Mouse (Mus musculus) kidney, adult 2 months (tissue): ENCODE results near the gene Hypk. TPM values are rescaled to one million over a fixed set of nuclear protein-coding genes. Genes with fewer than 3 reads are reported as not detected.

Experiments
- DNase-seq: peaks from one replicate; pipeline ENCODE4 v3.0.0; 2021
- H3K27ac ChIP-seq: fragments of 200-500 bp; 2 replicates; pipeline ENCODE4 v1.5.1; 2012; ENCODE audit warnings: low read depth, low read length, control low read depth, inconsistent platforms; ENCODE audit not compliant: insufficient read depth
- H3K27me3 ChIP-seq: fragments of 200-500 bp; replicated peaks from 2 replicates; pipeline ENCODE4 v1.6.1; 2012; ENCODE audit warnings: mild to moderate bottlenecking, moderate library complexity, low read length, inconsistent platforms; ENCODE audit not compliant: control insufficient read depth, insufficient read depth
- H3K36me3 ChIP-seq: fragments of 200-500 bp; 2 replicates; pipeline ENCODE4 v1.6.1; 2012; ENCODE audit warnings: mild to moderate bottlenecking, moderate library complexity, low read length, inconsistent platforms; ENCODE audit not compliant: control insufficient read depth, insufficient read depth
- H3K4me1 ChIP-seq: fragments of 200-500 bp; 2 replicates; pipeline ENCODE4 v1.6.1; 2011; ENCODE audit warnings: low read length; ENCODE audit not compliant: control insufficient read depth, insufficient read depth
- H3K4me3 ChIP-seq: fragments of 200-500 bp; 2 replicates; pipeline ENCODE4 v1.5.1; 2011; ENCODE audit warnings: mild to moderate bottlenecking, low read depth, low read length, control low read depth; ENCODE audit not compliant: insufficient read depth
- CTCF ChIP-seq: fragments of 200-500 bp; conservative IDR thresholded peaks from 2 replicates; pipeline ENCODE4 v1.5.1; 2011; ENCODE audit warnings: low read depth, mild to moderate bottlenecking, control low read depth, low read length, moderate library complexity, mixed read lengths; ENCODE audit not compliant: insufficient read depth, insufficient read length
- POLR2A ChIP-seq: fragments of 200-500 bp; IDR thresholded peaks from one replicate; pipeline ENCODE4 v1.6.1; 2011; ENCODE audit warnings: low read depth, low read length, control low read depth
- WGBS: fragments of 180-500 bp; shearing (Covaris S2); methylation state at CpG from one replicate; pipeline ENCODE4 v1.1.7; 2018; 5-methylcytosine and 5-hydroxymethylcytosine counted together
- polyA plus RNA-seq: library from polyadenylated mRNA; depleted of rRNA; stranded (reverse); fragments of >200 nt; gene quantifications from 2 replicates; pipeline ENCODE4 v1.2.3, GENCODE M21; 2012

Gene Hypk
- polyA plus RNA-seq, 1 experiment: 6.5 TPM

DNA sequence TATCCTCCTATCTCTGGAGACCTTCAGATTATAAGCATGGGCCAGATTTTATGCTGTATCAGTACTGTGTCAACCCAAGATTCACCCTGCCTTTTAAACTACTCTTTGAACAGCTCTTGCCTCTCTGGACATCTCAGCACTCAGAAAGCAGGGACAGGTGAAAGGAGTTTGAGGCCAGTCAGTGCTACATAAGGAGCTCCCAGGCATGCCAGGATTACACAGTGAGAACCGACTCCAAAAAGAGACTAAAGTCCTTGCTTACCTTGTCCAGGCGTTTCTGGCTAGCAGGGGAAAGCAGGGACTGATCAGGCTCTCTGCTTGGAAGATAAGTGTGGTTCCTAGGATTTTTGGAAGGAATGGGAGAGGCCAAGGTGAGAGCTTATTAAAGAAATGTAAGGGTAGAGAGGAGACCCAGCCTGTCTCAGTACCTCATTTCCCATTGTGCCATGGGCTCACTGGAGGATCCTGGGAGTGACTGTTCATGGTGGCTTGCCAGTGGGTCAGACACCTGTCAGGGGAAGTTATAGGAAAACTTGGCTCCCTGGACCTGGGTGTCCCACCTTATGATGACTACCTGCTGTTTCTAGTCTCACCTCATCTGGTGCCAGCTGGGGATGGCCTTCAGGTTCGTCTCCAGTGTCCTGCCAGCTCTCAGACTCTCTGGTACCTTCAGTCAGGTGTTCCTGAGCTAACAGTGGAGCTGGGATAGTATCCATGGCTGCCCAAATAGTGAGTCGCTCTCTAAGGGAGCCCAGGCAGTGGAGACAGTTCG lies 12.1 kb upstream of the Hypk start:
- Histone ChIP-seq H3K27ac (no peak overlapping the region), H3K4me3 (no peak overlapping the region), H3K27me3 (no peaks in the 10 kb centered on the region), H3K36me3 (peaks cover 6% of the 10 kb centered on the region), H3K4me1 (peaks cover 24% of the 10 kb centered on the region)
- DNase-seq: peak; percentile 15
- WGBS: 57% methylated on average over 5 of the region's 5 CpGs
- TF ChIP-seq POLR2A (no peak), CTCF (no peak)

GRCm38 (mm10) chr2:121441800-121442199 lies 11.3 kb upstream of the Hypk start:
- Histone ChIP-seq H3K27me3 (no peaks in the 10 kb centered on the region), H3K27ac (no peak overlapping the region), H3K36me3 (peaks cover 6% of the 10 kb centered on the region), H3K4me1 (peaks cover 24% of the 10 kb centered on the region), H3K4me3 (peak overlapping the region; percentile 70)
- DNase-seq: no peak
- TF ChIP-seq POLR2A (no peak), CTCF (no peak)
- 11% methylated on average over 11 of the region's 11 CpGs for WGBS

DNA sequence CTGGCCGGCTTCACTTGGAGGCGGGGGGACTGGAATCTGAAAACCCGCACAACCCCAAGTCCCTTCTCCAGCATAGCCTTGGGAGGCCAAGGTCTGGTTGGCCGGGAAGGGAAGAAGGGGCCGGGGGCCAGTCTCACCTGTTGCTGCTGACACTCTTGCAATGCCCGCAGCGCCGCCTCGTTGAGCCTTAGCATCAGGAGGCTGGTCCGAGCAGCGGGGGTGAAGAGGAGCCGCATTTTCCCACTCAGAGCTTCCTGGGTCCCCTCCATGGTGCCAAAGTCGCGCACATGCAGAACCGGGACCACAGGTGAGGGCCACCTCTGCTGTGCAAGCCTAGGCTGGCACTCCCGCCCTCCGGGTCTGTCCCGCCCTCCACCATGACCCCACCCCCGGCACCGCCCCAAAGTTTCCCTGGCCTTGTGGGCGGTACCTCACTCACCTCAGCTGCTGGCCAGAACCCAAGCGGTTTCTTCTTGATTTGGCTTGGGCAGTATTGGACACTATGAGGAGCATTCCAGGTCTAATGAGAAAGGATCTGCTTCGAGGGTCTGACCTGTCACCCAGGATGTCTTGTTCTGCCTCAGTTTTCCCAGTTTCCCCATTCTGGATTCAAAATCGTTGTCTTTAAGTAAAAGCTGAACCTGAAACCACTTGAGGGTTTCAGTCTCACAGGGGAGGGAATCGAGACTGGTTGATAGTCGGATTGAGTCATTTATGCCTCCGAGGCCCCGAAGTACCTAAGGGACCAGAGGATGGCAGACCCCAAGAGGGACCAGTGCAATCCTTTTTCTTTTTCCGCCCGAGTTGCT lies 10.6 kb upstream of the Hypk start:
- DNase-seq: peak; percentile 94
- H3K4me3 ChIP-seq: peak overlapping the region; percentile 70
- WGBS: under 1% methylated on average over 30 of the region's 30 CpGs

GRCm38 (mm10) chr2:121443068-121443349 lies 10.1 kb upstream of the Hypk start:
- Histone ChIP-seq H3K27me3 (no peaks in the 10 kb centered on the region), H3K4me3 (peak overlapping the region; percentile 70), H3K4me1 (peaks cover 24% of the 10 kb centered on the region), H3K36me3 (peaks cover 2% of the 10 kb centered on the region; the same call in 1 of the 2 replicates), H3K27ac (no peak overlapping the region)
- peak; percentile 14 for DNase-seq
- WGBS: 12% methylated on average over 8 of the region's 8 CpGs
- TF ChIP-seq POLR2A: no peak
- no peak for TF ChIP-seq CTCF

More for the DNA sequence above, 10.6 kb upstream of the Hypk start:
- peaks cover 24% of the 10 kb centered on the region for H3K4me1 ChIP-seq
- no peak for TF ChIP-seq POLR2A
- peaks cover 4% of the 10 kb centered on the region for H3K36me3 ChIP-seq
- no peaks in the 10 kb centered on the region for H3K27me3 ChIP-seq
- no peak overlapping the region; the same call in 1 of the 2 replicates for H3K27ac ChIP-seq

GRCm38 (mm10) chr2:121444178-121444577 lies 8.9 kb upstream of the Hypk start, which contains the start of gene Ell3:
Gene Ell3, minus strand, starts transcription at chr2:121444278.
- Histone ChIP-seq H3K36me3 (no peaks in the 10 kb centered on the region), H3K27ac (no peak within 1 kb of the TSS), H3K27me3 (no peaks in the 10 kb centered on the region), H3K4me1 (peaks cover 24% of the 10 kb centered on the region), H3K4me3 (no peak within 1 kb of the TSS)
- 94% methylated on average over 1 of the region's 1 CpGs for WGBS
- no peak for TF ChIP-seq POLR2A
- no peak for TF ChIP-seq CTCF
- DNase-seq: no peak

GRCm38 (mm10) chr2:121445117-121445516 lies 8.0 kb upstream of the Hypk start:
- WGBS: 92% methylated on average over 3 of the region's 3 CpGs
- H3K4me3 ChIP-seq: no peak overlapping the region
- H3K36me3 ChIP-seq: no peaks in the 10 kb centered on the region
- TF ChIP-seq POLR2A (no peak), CTCF (no peak)
- no peaks in the 10 kb centered on the region for H3K27me3 ChIP-seq
- peaks cover 21% of the 10 kb centered on the region for H3K4me1 ChIP-seq
- no peak for DNase-seq
- H3K27ac ChIP-seq: no peak overlapping the region

DNA sequence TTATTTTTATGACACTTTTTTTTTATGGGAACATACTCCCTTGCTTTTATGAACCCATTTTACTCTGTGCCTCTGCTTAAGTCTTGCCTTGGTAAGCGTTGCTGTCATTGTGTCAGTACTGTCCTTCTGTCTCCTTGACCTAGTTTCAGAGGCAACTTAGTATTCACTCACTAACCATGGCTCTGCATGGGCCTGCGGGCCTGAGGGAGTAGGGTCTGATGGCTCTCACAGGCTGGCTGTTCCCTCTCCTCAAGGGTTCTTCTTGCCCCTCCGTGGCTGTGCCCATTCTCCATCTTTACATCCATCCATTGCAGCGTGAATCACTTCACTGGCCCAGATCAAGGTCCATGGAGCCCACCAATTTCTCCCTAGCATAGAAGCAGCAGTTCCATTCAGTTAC lies 6.6 kb upstream of the Hypk start:
- TF ChIP-seq CTCF: no peak
- no peak for TF ChIP-seq POLR2A
- no peak overlapping the region for H3K27ac ChIP-seq
- no peak overlapping the region for H3K4me3 ChIP-seq
- H3K36me3 ChIP-seq: peaks cover 4% of the 10 kb centered on the region
- DNase-seq: no peak
- H3K27me3 ChIP-seq: no peaks in the 10 kb centered on the region
- 75% methylated on average over 4 of the region's 4 CpGs for WGBS
- peaks cover 16% of the 10 kb centered on the region for H3K4me1 ChIP-seq
